Mouse (Mus musculus) gastrocnemius, postnatal 4 days (tissue): ENCODE measurements around the gene Metap1. TPM values are rescaled to one million over a fixed set of nuclear protein-coding genes. Genes with fewer than 3 reads are reported as not detected.
A peak's percentile ranks its signal among the peaks of the same experiment; 100 is the strongest.

Experiments
- DNase-seq, 2 experiments: peaks; one replicate each; pipeline ENCODE4 v3.0.0; 2021 to 2022; ENCODE audit warnings: low spot score in 2 of 2, mixed read lengths in 2 of 2
- long read RNA-seq, 2 experiments: library from polyadenylated mRNA; stranded (forward); transcript quantifications; one replicate each; pipeline ENCODE4 v2.0.0; 2021
- total RNA-seq, 2 experiments: library from RNA; stranded (reverse); gene quantifications; 2 replicates each; pipeline ENCODE4 v1.2.3; 2021

Metap1 gene
- total RNA-seq = 10 to 100 TPM; 47.0 to 50.2 TPM
- long read RNA-seq, experiment 1, transcript Metap1-201 (11 exons, 2,686 nt) = major isoform, 56 of 72 reads
- long read RNA-seq, experiment 1, partial matches to known transcripts = 2 of 72 reads
- long read RNA-seq, experiment 1, other reads (novel, unspliced or antisense) = 14 of 72 reads
- long read RNA-seq, experiment 2, transcript Metap1-201 (11 exons, 2,686 nt) = major isoform, 59 of 74 reads
- long read RNA-seq, experiment 2, partial matches to known transcripts = 2 of 74 reads
- long read RNA-seq, experiment 2, other reads (novel, unspliced or antisense) = 13 of 74 reads

DNA sequence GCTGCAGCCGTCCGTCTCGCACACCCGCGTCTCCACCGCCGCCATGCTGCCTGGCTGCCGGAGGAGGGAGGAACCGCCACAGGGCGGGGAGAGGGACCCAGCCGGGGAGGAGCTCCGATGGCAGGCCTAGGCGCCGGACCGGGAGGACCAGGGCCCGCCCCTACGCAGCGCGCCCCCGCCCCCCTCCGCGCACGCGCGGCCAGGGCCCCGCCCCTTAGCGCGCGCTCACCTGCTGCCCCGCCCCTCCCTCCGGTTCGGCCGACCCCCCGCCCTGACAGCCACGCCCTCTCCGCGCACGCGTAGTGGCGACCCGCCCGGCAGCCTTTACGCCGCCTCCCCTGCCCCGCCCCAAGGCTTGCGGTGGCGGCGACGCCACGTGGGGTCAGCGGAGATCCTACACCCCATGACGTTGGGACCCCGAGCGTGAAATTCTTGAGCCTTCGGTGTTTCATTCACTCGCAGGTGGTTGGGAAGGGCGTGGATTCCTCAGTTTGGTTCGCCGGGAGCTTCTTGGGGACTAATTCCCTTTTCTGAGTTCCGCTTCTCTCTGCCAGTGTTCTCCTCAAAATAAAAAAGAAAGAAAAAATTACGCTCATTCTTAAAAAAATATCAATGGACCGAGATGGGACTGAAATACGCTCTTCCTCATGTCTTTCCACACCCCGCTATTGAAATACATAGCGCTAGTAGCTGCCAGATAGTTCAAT is at the start of gene Metap1:
Gene Metap1, minus strand, starts transcription at position 189 of the 707 bp plus-strand sequence.
- peak; percentile 98 to 99 for DNase-seq

DNA sequence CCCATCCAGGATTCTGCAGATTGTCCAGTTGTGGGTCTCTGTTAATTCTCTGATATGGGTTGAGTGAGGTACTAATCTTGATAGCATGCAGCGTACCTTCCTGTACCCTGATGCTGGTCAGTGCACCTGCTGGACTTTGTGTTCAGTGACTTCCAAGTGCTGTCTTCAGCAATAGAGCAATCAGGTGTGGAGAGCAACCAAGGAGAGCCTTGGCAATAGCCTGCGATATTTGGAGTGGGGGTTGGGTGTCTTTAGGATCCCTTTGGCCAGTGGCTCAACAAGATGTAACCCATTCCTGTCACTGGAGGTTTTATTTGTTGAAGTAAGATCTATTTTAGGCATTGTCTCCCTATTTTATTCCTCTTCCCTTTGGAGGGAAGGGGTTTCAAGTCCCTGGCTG is 46.7 kb upstream of the Metap1 start:
- no peak for DNase-seq

DNA sequence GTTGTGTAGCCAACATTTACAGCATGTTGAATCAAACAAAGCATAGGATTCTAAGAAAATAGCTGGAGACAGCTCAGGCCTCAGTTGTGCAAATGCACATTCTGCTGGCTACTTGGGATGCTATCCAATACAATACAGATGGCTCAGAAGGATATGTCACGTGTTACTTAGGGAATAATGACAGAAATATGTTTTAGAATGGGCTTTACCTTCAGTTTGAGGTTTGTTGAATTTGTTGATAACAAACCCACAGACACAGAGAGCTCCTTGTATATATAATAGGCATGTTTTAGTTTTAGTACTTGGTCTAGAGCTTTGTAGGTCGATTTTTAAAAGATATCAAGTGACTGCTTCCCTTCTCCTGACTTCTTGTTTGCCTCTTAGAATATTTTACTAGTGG is 43.4 kb upstream of the Metap1 start:
- no peak for DNase-seq

GRCm38 (mm10) chr3:138531479-138532181 is 42.3 kb upstream of the Metap1 start:
- DNase-seq = no peak

GRCm38 (mm10) chr3:138530578-138531478 is 41.5 kb upstream of the Metap1 start:
- no peak for DNase-seq

DNA sequence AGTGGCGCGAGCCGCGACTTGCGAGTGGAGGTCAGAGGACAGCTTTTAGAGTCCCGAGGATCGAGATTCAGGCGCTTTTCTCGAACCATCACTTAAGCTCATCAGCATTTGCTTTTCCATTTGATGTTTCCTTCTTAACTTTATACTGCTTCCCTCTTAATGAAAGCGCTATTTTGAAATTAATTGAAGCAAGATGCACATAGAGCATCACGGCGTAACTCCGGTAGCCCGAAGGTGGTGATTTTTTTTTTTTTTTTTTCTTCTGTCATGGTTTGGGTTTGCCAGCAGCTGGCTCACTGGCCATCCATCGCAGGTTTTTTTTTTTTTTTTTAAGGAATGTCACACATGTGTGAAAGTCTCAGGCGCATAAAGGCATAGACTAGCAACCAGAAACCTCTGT is 39.0 kb upstream of the Metap1 start:
- DNase-seq = no peak

GRCm38 (mm10) chr3:138527667-138528231 is 38.4 kb upstream of the Metap1 start:
- DNase-seq = peak; percentile 59 to 75

- peak; percentile 88 to 97 for DNase-seq
These were observed 37.8 kb upstream of the Metap1 start for GRCm38 (mm10) chr3:138526916-138527666.

DNA sequence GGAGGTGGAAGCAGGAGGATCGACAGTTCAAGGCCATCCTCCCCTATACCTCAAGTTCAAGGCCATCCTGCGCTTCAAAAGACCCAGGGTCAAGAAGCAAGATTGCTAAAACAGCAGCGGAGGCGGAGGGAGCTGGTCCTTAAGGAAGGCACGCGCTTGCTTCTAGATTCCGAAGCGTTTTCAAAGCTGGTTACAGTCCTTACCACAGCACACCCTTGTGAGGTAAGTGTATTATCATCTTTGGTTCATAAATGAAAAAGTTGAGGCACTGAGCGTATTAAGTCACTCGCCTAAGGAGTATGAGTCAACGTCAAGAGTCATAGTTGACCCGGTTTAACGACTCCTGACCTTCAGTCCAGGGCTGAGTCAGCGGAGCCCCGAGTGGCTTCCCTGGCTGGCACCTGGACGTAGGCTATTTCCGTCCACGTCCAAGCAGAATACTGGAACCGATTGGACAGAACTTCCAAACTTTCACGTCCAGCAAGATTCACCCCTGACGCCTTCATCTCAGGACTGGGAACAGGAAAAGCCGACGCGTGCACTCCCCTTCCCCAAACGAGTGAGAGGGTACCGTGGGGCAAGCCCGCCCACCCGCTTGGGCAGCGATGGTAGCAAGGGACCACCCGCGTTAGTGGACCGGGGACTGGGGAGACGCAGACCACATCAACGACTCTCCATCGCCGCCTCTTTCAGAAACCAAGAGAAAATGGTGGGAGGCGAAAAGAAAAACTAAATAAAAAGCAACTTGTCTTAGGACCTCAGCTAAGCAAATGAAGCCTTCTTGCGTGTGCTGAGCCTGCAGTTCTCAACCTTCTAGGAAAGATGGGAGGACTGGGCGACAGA is 37.0 kb upstream of the Metap1 start, which contains the start of gene Eif4e:
Gene Eif4e, plus strand, starts transcription at position 107 of the 843 bp plus-strand sequence.
- peak in 1 of 2 experiments; percentile 49 for DNase-seq

DNA sequence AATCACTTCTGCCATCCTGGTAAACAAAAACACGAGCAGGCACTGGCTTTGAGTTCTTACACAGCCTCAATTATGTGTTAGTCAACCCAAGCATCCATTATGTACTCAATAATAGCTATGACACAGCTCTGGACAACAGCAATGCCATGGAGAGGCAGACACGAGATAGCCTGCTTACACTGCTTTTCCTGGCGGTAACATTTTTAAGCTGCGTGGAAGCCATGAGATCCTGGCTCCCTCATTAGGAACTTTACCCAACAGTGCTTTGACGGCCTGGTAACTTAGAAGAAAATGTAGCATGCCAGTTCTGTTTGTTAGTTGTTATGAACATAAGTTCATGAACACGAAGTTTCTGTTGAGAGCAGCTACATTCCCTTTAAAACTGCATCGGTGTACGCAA is 36.2 kb upstream of the Metap1 start:
- no peak for DNase-seq

DNA sequence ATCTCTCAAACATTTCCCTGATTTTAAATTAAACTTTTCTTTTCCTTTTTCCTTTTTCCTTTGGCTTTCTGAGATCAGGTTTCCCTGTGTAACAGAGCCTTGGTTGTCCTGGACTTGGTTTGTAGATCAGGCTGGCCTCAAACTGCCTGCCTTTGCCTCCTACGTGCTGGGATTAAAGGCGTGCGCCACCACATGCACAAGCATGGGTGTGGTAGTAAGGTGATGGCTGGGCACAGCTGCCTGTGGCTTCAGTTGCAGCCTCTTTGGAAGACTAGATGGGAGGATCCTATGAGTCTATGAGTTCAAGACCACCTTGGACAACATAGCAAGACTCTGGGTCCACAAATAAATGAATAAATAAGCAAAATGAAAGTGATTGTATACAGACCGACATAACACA is 34.6 kb upstream of the Metap1 start:
- DNase-seq = no peak

- no peak for DNase-seq
These were observed 29.9 kb upstream of the Metap1 start for GRCm38 (mm10) chr3:138519218-138519617.

- DNase-seq = no peak
These were observed 28.6 kb upstream of the Metap1 start for GRCm38 (mm10) chr3:138517881-138518280.

DNA sequence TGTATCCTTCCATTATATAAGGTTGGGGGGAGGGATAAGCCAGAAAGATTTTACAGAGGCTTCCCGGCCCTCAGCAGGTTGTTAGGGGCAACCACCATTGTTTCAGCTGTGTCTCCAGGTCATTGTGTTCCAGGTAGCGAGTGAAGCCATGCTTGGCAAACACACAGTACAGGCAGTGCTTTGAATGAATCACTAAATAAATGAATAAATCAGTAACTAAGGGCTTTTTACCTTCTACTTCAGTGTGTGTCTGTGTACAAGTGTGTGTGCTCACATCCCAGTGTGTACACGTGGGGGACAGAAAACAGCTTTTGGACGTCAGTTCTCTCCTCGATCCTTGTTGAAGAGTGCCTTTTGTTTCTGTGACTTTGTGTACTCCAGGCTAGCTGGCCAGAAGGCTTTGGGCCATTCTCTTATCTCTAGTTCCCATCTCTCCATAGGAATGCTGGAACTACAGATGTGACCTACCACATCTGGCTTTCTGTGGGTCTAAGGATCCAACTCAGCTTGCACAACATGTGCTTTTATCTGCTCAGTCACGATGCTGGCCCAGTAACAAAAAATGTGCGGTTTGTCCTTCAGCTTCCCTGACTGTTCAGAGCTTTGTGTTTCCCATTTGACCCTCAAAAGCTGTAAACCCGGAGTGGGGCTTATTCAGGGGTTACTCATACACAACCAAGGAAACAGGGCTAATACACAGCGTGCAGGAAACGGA is 26.5 kb upstream of the Metap1 start:
- DNase-seq = no peak

- DNase-seq = no peak
These were observed 25.4 kb upstream of the Metap1 start for GRCm38 (mm10) chr3:138514749-138515148.

DNA sequence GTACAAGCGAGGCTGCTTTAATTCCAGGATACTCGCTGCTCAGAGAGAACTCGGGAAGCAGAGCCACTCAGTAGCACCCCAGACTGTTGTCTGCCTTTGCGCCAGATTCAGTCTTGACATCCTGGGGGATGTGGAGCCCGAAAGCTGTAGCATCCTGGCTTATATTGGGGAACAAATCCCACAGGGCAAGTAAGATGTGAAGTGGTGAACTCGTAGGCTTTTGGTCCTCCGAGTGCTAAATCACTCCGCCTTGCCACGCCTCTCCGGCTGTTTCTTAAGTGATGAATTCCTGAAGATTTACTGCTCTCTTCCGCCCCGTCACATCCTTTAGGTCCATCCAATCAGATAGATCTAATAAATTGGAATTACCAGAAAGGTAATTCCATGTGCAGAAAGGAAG is 23.9 kb upstream of the Metap1 start:
- DNase-seq = no peak

GRCm38 (mm10) chr3:138510471-138510870 is 21.2 kb upstream of the Metap1 start:
- no peak for DNase-seq

DNA sequence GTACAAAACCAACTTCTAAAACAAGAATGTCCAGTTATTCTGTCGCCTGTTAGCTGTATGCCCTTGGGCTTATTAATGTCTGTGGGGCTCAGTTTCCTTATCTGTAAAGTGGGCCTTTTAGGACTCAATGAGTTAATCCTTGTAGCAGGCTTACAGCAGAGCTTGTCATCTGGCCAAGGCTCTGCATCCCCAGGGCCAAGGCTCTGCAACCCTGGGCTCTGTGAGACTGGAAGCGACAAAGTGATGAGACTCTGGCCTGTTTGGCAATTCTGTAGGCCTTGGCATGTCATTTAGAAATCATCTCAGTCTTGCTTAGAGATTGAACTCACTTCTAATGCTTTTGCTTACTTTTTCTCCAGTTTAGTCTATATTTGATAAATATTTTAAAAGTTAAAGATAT is 20.3 kb upstream of the Metap1 start:
- DNase-seq = no peak
